Mouse (Mus musculus): ENCODE data around the gene Pemt.
A peak's percentile ranks its signal among the peaks of the same experiment; 100 is the strongest.

The Pemt gene

GRCm38 (mm10) chr11:60046058-60046735 is at the start of gene Pemt:
Gene Pemt (minus strand): TSS chr11:60046489.
- TF ChIP-seq GATA4 (IDR thresholded peaks at IDR 0.05; ENCODE audit: insufficient replicate concordance, low read length): peak; percentile 97

GRCm38 (mm10) chr11:60094909-60095810 is 48.9 kb upstream of the Pemt start:
- no peak for TF ChIP-seq GATA4 (IDR thresholded peaks at IDR 0.05; ENCODE audit: insufficient replicate concordance, low read length)

GRCm38 (mm10) chr11:60093984-60094587 is 47.8 kb upstream of the Pemt start:
- no peak for TF ChIP-seq GATA4 (IDR thresholded peaks at IDR 0.05; ENCODE audit: insufficient replicate concordance, low read length)

GRCm38 (mm10) chr11:60093227-60093626 is 46.9 kb upstream of the Pemt start:
- no peak for TF ChIP-seq GATA4 (IDR thresholded peaks at IDR 0.05; ENCODE audit: insufficient replicate concordance, low read length)

GRCm38 (mm10) chr11:60091422-60091761 is 45.1 kb upstream of the Pemt start:
- TF ChIP-seq GATA4 (IDR thresholded peaks at IDR 0.05; ENCODE audit: insufficient replicate concordance, low read length): no peak

- no peak for TF ChIP-seq GATA4 (IDR thresholded peaks at IDR 0.05; ENCODE audit: insufficient replicate concordance, low read length)
Measured at GRCm38 (mm10) chr11:60090696-60091421, 44.6 kb upstream of the Pemt start.

GRCm38 (mm10) chr11:60088947-60089346 is 42.7 kb upstream of the Pemt start:
- no peak for TF ChIP-seq GATA4 (IDR thresholded peaks at IDR 0.05; ENCODE audit: insufficient replicate concordance, low read length)

GRCm38 (mm10) chr11:60086676-60087075 is 40.4 kb upstream of the Pemt start:
- TF ChIP-seq GATA4 (IDR thresholded peaks at IDR 0.05; ENCODE audit: insufficient replicate concordance, low read length): no peak

- no peak for TF ChIP-seq GATA4 (IDR thresholded peaks at IDR 0.05; ENCODE audit: insufficient replicate concordance, low read length)
Measured at GRCm38 (mm10) chr11:60084589-60084988, 38.3 kb upstream of the Pemt start.

- no peak for TF ChIP-seq GATA4 (IDR thresholded peaks at IDR 0.05; ENCODE audit: insufficient replicate concordance, low read length)
Measured at GRCm38 (mm10) chr11:60076790-60077189, 30.5 kb upstream of the Pemt start.

GRCm38 (mm10) chr11:60076183-60076582 is 29.9 kb upstream of the Pemt start:
- no peak for TF ChIP-seq GATA4 (IDR thresholded peaks at IDR 0.05; ENCODE audit: insufficient replicate concordance, low read length)

GRCm38 (mm10) chr11:60073936-60074502 is 27.7 kb upstream of the Pemt start:
- no peak for TF ChIP-seq GATA4 (IDR thresholded peaks at IDR 0.05; ENCODE audit: insufficient replicate concordance, low read length)

- no peak for TF ChIP-seq GATA4 (IDR thresholded peaks at IDR 0.05; ENCODE audit: insufficient replicate concordance, low read length)
Measured at GRCm38 (mm10) chr11:60073121-60073520, 26.8 kb upstream of the Pemt start.

- TF ChIP-seq GATA4 (IDR thresholded peaks at IDR 0.05; ENCODE audit: insufficient replicate concordance, low read length): no peak
Measured at GRCm38 (mm10) chr11:60071221-60071620, 24.9 kb upstream of the Pemt start.

GRCm38 (mm10) chr11:60070599-60070998 is 24.3 kb upstream of the Pemt start:
- no peak for TF ChIP-seq GATA4 (IDR thresholded peaks at IDR 0.05; ENCODE audit: insufficient replicate concordance, low read length)
